Mouse (Mus musculus) C2C12 (cell line): ENCODE measurements around the gene Cmtm3. TPM values are rescaled to one million over a fixed set of nuclear protein-coding genes. Genes with fewer than 3 reads are reported as not detected.

Experiments used
- H3K27me3 ChIP-seq: one replicate; pipeline ENCODE4 v1.6.1; 2011; ENCODE audit not compliant: control insufficient read depth, insufficient read depth, insufficient read length
- H3K36me3 ChIP-seq: one replicate; pipeline ENCODE4 v1.6.1; 2011; ENCODE audit not compliant: control insufficient read depth, insufficient read depth
- H3K4me3 ChIP-seq: one replicate; pipeline ENCODE4 v1.5.1; 2011; ENCODE audit warnings: mild to moderate bottlenecking, control low read depth; ENCODE audit not compliant: poor library complexity, insufficient read depth, severe bottlenecking
- H3K79me2 ChIP-seq: one replicate; pipeline ENCODE4 v1.6.1; 2011; ENCODE audit not compliant: control insufficient read depth, insufficient read depth
- H3K79me3 ChIP-seq: one replicate; pipeline ENCODE4 v1.6.1; 2011; ENCODE audit warnings: low read depth, control low read depth
- H3ac ChIP-seq: one replicate; pipeline ENCODE3; 2011; ENCODE audit warnings: low read depth; ENCODE audit not compliant: control insufficient read depth, insufficient read length
- CEBPB ChIP-seq: IDR thresholded peaks from one replicate; pipeline ENCODE4 v1.6.1; 2011; ENCODE audit warnings: low read depth, mild to moderate bottlenecking, control low read depth, moderate library complexity
- CTCF ChIP-seq: IDR thresholded peaks from one replicate; pipeline ENCODE4 v1.5.1; 2011; ENCODE audit not compliant: control insufficient read depth, insufficient read depth, insufficient read length
- FOSL1 ChIP-seq: IDR thresholded peaks from one replicate; pipeline ENCODE4 v1.8.0; 2011; ENCODE audit warnings: mild to moderate bottlenecking, low read length; ENCODE audit not compliant: poor library complexity, insufficient read depth, severe bottlenecking
- MAX ChIP-seq: IDR thresholded peaks from one replicate; pipeline ENCODE4 v1.6.1; 2011; ENCODE audit warnings: mild to moderate bottlenecking, control low read depth
- MYOD1 ChIP-seq: IDR thresholded peaks from one replicate; pipeline ENCODE4 v1.6.1; 2011; ENCODE audit warnings: low read depth; ENCODE audit not compliant: control insufficient read depth, insufficient read length
- MYOG ChIP-seq: IDR thresholded peaks from one replicate; pipeline ENCODE4 v1.6.1; 2011; ENCODE audit not compliant: control insufficient read depth, insufficient read length; ENCODE audit errors: extremely low read depth
- USF1 ChIP-seq: IDR thresholded peaks from one replicate; pipeline ENCODE4 v1.6.1; 2011; ENCODE audit warnings: low read depth, mild to moderate bottlenecking, control low read depth, moderate library complexity
- polyA plus RNA-seq: library from polyadenylated mRNA; unstranded; fragments of >200 nt; fragmentation: generic; extraction: Trizol; gene quantifications from one replicate; pipeline ENCODE4 v1.2.1, GENCODE M21; 2012; ENCODE audit warnings: missing spikeins

Gene Cmtm3
- polyA plus RNA-seq, 1 experiment = 86.5 TPM

DNA sequence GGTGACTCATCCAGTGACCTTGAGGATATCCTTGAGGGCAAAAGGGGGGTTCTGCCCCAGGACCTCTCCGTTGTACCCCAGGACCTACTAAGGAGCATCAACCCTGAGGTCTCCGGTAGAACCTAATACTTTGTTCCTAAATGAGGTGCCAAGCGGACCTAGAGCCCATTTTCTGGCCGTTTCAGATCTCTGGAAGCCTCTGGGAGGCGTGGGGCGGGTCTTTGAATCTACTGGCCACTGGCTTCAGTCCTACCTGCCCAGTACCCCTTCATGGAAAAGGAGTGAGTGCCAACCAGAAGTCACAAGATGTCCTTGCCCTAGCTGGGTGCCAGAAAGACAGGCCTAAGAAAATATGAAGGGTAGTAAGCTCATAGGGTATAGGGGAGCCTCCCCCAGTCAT, 2.5 kb downstream of the Cmtm3 start:
- H3ac ChIP-seq = peak overlapping the region; percentile 77
- no peaks in the 10 kb centered on the region for H3K27me3 ChIP-seq
- H3K4me3 ChIP-seq = peak overlapping the region; percentile 78
- peaks cover 37% of the 10 kb centered on the region for H3K36me3 ChIP-seq
- H3K79me3 ChIP-seq = peaks cover 8% of the 10 kb centered on the region
- TF ChIP-seq CTCF = no peak
- no peak for TF ChIP-seq CEBPB
- TF ChIP-seq MYOD1 = no peak
- TF ChIP-seq MYOG = no peak
- no peak for TF ChIP-seq USF1
- TF ChIP-seq MAX = no peak
- TF ChIP-seq FOSL1 = no peak
- H3K79me2 ChIP-seq = peaks cover 19% of the 10 kb centered on the region

DNA sequence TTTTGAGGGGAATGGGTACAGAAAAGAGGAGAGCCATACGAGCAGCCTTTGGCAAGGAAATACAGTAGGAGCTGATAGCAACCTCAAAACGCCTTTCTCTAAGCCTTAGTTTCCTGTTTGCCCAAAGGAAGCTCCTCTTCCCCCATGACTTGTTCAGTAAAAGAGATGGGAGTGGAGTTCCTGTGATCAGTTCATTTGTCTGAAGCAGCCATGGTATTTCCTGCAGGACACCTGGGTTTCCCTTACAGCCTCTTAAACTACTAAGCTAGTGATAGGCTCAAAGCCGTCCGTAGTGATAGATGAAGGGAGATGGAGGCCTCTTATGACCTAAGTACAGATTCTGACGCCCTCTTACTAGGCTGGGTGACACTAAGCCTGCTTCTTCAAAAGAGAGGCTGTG, 3.2 kb downstream of the Cmtm3 start:
- no peaks in the 10 kb centered on the region for H3K27me3 ChIP-seq
- TF ChIP-seq MYOD1 = no peak
- TF ChIP-seq CTCF = no peak
- TF ChIP-seq USF1 = no peak
- TF ChIP-seq MAX = no peak
- TF ChIP-seq MYOG = no peak
- no peak for TF ChIP-seq FOSL1
- TF ChIP-seq CEBPB = no peak
- peaks cover 8% of the 10 kb centered on the region for H3K79me3 ChIP-seq
- H3K79me2 ChIP-seq = peaks cover 19% of the 10 kb centered on the region
- H3ac ChIP-seq = no peak overlapping the region
- H3K36me3 ChIP-seq = peaks cover 44% of the 10 kb centered on the region
- no peak overlapping the region for H3K4me3 ChIP-seq

DNA sequence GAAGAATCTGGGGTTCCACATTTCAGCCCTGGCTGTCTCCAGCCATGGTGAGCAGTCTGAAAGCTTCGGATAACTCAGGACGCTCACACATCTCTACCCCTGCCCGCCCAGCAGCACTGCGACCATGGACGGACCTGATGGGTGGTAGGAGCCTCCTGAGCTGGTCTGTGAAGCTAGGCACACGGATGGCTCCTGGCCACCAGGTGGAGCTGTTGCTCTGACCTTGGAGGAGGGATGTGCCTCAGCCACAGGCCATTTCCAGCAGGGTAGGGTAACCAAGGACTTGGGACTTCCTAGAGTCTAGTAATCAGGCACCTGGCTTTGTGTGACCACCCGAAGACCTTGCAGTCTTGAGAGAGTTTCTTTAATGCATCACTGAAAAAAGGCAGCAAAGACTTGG, 4.7 kb downstream of the Cmtm3 start:
- peak; percentile 98 for TF ChIP-seq CTCF
- no peak for TF ChIP-seq FOSL1
- Histone ChIP-seq H3K36me3 (peaks cover 59% of the 10 kb centered on the region), H3ac (no peak overlapping the region), H3K79me3 (peaks cover 8% of the 10 kb centered on the region), H3K79me2 (peaks cover 19% of the 10 kb centered on the region), H3K4me3 (no peak overlapping the region), H3K27me3 (no peaks in the 10 kb centered on the region)

- Histone ChIP-seq H3K4me3 (no peak overlapping the region), H3ac (no peak overlapping the region), H3K79me3 (peaks cover 8% of the 10 kb centered on the region), H3K36me3 (peaks cover 59% of the 10 kb centered on the region), H3K79me2 (peaks cover 19% of the 10 kb centered on the region), H3K27me3 (no peaks in the 10 kb centered on the region)
- TF ChIP-seq MYOG (no peak), MAX (no peak), MYOD1 (no peak), FOSL1 (no peak), CTCF (no peak), USF1 (no peak), CEBPB (no peak)
Observed at GRCm38 (mm10) chr8:104344622-104345021, 5.4 kb downstream of the Cmtm3 start.

GRCm38 (mm10) chr8:104346706-104347105, 7.5 kb downstream of the Cmtm3 start:
- Histone ChIP-seq H3K79me2 (peaks cover 8% of the 10 kb centered on the region), H3K27me3 (no peaks in the 10 kb centered on the region), H3ac (no peak overlapping the region), H3K79me3 (peaks cover 5% of the 10 kb centered on the region), H3K4me3 (no peak overlapping the region), H3K36me3 (peaks cover 59% of the 10 kb centered on the region)
- no peak for TF ChIP-seq MAX
- TF ChIP-seq CTCF = no peak
- TF ChIP-seq MYOD1 = no peak
- no peak for TF ChIP-seq MYOG
- no peak for TF ChIP-seq USF1
- TF ChIP-seq CEBPB = no peak
- TF ChIP-seq FOSL1 = no peak

GRCm38 (mm10) chr8:104348971-104349370, 9.8 kb downstream of the Cmtm3 start:
- TF ChIP-seq USF1 = no peak
- TF ChIP-seq MYOD1 = no peak
- no peak for TF ChIP-seq MAX
- no peak for TF ChIP-seq CTCF
- no peak for TF ChIP-seq CEBPB
- no peak for TF ChIP-seq MYOG
- Histone ChIP-seq H3K4me3 (no peak overlapping the region), H3K79me2 (no peaks in the 10 kb centered on the region), H3K79me3 (no peaks in the 10 kb centered on the region), H3K27me3 (no peaks in the 10 kb centered on the region), H3ac (no peak overlapping the region), H3K36me3 (peaks cover 48% of the 10 kb centered on the region)
